Mouse (Mus musculus): ENCODE results near the gene Psmb8. TPM values are rescaled to one million over a fixed set of nuclear protein-coding genes. Genes with fewer than 3 reads are reported as not detected.
A peak's percentile ranks its signal among the peaks of the same experiment; 100 is the strongest.

Gene Psmb8
- polyA plus RNA-seq, 1 experiment from 2014 or later = 15.4 TPM

DNA sequence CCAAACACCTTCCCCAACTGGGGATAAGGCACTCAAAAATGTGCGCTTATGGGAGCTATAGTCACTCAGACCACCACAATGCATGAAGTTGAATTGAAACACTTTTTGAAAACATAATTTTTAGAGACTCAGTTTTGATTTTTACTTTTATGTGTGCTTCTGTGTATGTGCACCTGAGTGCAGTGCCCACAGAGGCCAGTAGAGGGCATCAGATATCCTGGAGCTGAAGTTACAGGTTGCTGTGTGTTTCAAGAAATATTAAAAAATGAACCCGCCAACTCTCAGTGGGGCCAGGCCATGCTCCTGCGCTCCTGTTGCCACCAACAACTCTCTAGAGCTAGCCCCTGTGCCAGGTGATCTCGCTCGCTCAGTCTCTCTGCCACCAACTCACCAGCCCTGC is 25.0 kb upstream of the Psmb8 start:
- no peak for ATAC-seq (ENCODE audit: insufficient read depth, low FRiP score)
- no peak overlapping the region for H3K27ac ChIP-seq (ENCODE audit: low read length)
- WGBS = 95% methylated on average over 5 of the region's 5 CpGs

DNA sequence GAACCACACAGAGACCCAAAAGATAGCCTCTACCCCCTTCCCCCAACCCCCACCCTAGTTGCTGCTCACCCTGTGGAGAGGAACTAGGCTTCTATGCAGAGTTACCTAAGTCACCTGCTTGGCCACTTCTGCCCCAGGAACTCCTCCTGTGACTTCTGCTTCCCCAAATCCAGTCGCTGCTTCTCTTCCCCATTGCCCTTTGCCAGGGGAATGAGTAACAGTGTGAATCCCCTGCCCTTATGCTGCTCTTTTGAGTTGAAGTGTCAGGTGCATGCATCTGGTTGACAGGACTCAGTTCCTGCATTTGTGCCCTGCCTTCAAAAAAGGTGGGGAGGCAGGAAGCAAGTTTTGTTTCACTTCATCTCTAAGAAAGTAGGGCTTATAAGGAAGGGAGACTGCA is 23.4 kb upstream of the Psmb8 start:
- ATAC-seq (ENCODE audit: insufficient read depth, low FRiP score) = no peak
- no peaks in the 10 kb centered on the region for H3K4me1 ChIP-seq (ENCODE audit: control insufficient read depth, insufficient read depth, low read length)
- H3K9me3 ChIP-seq (replicated peaks; ENCODE audit: control insufficient read depth, low read length) = peaks cover 6% of the 10 kb centered on the region; the same call in 1 of the 2 replicates
- H3K4me2 ChIP-seq (ENCODE audit: low read depth, low read length) = no peak overlapping the region
- no peaks in the 10 kb centered on the region for H3K36me3 ChIP-seq (ENCODE audit: control insufficient read depth, insufficient read depth, low read length)
- no peak overlapping the region for H3K4me3 ChIP-seq (replicated peaks; ENCODE audit: low read length)
- H3K27me3 ChIP-seq (ENCODE audit: control insufficient read depth, insufficient read depth, low read length) = no peaks in the 10 kb centered on the region
- H3K9ac ChIP-seq (ENCODE audit: low read length) = no peak overlapping the region
- 58% methylated on average over 1 of the region's 1 CpGs for WGBS
- H3K27ac ChIP-seq (ENCODE audit: low read length) = no peak overlapping the region

More for the DNA sequence above, 25.0 kb upstream of the Psmb8 start:
- H3K9ac ChIP-seq (ENCODE audit: low read length) = no peak overlapping the region
- no peak overlapping the region for H3K4me2 ChIP-seq (ENCODE audit: low read depth, low read length)
- H3K27me3 ChIP-seq (ENCODE audit: control insufficient read depth, insufficient read depth, low read length) = no peaks in the 10 kb centered on the region
- H3K36me3 ChIP-seq (ENCODE audit: control insufficient read depth, insufficient read depth, low read length) = no peaks in the 10 kb centered on the region
- no peak overlapping the region for H3K4me3 ChIP-seq (replicated peaks; ENCODE audit: low read length)
- no peaks in the 10 kb centered on the region for H3K4me1 ChIP-seq (ENCODE audit: control insufficient read depth, insufficient read depth, low read length)
- peaks cover 6% of the 10 kb centered on the region; the same call in 1 of the 2 replicates for H3K9me3 ChIP-seq (replicated peaks; ENCODE audit: control insufficient read depth, low read length)

- ATAC-seq (ENCODE audit: insufficient read depth, low FRiP score) = no peak
- WGBS = 67% methylated on average over 4 of the region's 4 CpGs
Observed at GRCm38 (mm10) chr17:34177179-34177578, 20.3 kb upstream of the Psmb8 start.

GRCm38 (mm10) chr17:34179019-34179418 is 18.5 kb upstream of the Psmb8 start:
- H3K4me1 ChIP-seq (ENCODE audit: control insufficient read depth, insufficient read depth, low read length) = no peaks in the 10 kb centered on the region
- no peak for ATAC-seq (ENCODE audit: insufficient read depth, low FRiP score)
- peaks cover 6% of the 10 kb centered on the region; the same call in 1 of the 2 replicates for H3K9me3 ChIP-seq (replicated peaks; ENCODE audit: control insufficient read depth, low read length)
- WGBS = 49% methylated on average over 6 of the region's 6 CpGs
- H3K36me3 ChIP-seq (ENCODE audit: control insufficient read depth, insufficient read depth, low read length) = no peaks in the 10 kb centered on the region
- H3K4me2 ChIP-seq (ENCODE audit: low read depth, low read length) = no peak overlapping the region
- H3K27ac ChIP-seq (ENCODE audit: low read length) = no peak overlapping the region
- H3K27me3 ChIP-seq (ENCODE audit: control insufficient read depth, insufficient read depth, low read length) = no peaks in the 10 kb centered on the region
- no peak overlapping the region for H3K4me3 ChIP-seq (replicated peaks; ENCODE audit: low read length)
- H3K9ac ChIP-seq (ENCODE audit: low read length) = no peak overlapping the region

More at GRCm38 (mm10) chr17:34177179-34177578, 20.3 kb upstream of the Psmb8 start:
- Histone ChIP-seq H3K36me3 (ENCODE audit: control insufficient read depth, insufficient read depth, low read length) (no peaks in the 10 kb centered on the region), H3K9me3 (replicated peaks; ENCODE audit: control insufficient read depth, low read length) (peaks cover 6% of the 10 kb centered on the region; the same call in 1 of the 2 replicates), H3K27me3 (ENCODE audit: control insufficient read depth, insufficient read depth, low read length) (no peaks in the 10 kb centered on the region), H3K4me2 (ENCODE audit: low read depth, low read length) (no peak overlapping the region), H3K27ac (ENCODE audit: low read length) (no peak overlapping the region), H3K4me1 (ENCODE audit: control insufficient read depth, insufficient read depth, low read length) (no peaks in the 10 kb centered on the region), H3K4me3 (replicated peaks; ENCODE audit: low read length) (no peak overlapping the region), H3K9ac (ENCODE audit: low read length) (no peak overlapping the region)

- 58% methylated on average over 13 of the region's 13 CpGs for WGBS
- H3K4me2 ChIP-seq (ENCODE audit: low read depth, low read length) = no peak overlapping the region
- no peaks in the 10 kb centered on the region for H3K36me3 ChIP-seq (ENCODE audit: control insufficient read depth, insufficient read depth, low read length)
- no peak for ATAC-seq (ENCODE audit: insufficient read depth, low FRiP score)
- no peak overlapping the region for H3K27ac ChIP-seq (ENCODE audit: low read length)
- no peaks in the 10 kb centered on the region for H3K4me1 ChIP-seq (ENCODE audit: control insufficient read depth, insufficient read depth, low read length)
- no peak overlapping the region for H3K4me3 ChIP-seq (replicated peaks; ENCODE audit: low read length)
- no peaks in the 10 kb centered on the region for H3K27me3 ChIP-seq (ENCODE audit: control insufficient read depth, insufficient read depth, low read length)
- H3K9ac ChIP-seq (ENCODE audit: low read length) = no peak overlapping the region
- H3K9me3 ChIP-seq (replicated peaks; ENCODE audit: control insufficient read depth, low read length) = peaks cover 6% of the 10 kb centered on the region; the same call in 1 of the 2 replicates
Observed at GRCm38 (mm10) chr17:34179913-34180859, 17.3 kb upstream of the Psmb8 start.

- Histone ChIP-seq H3K4me1 (ENCODE audit: control insufficient read depth, insufficient read depth, low read length) (peaks cover 8% of the 10 kb centered on the region; the same call in 1 of the 2 replicates), H3K4me3 (replicated peaks; ENCODE audit: low read length) (no peak overlapping the region), H3K27ac (ENCODE audit: low read length) (no peak overlapping the region), H3K9me3 (replicated peaks; ENCODE audit: control insufficient read depth, low read length) (no peaks in the 10 kb centered on the region), H3K36me3 (ENCODE audit: control insufficient read depth, insufficient read depth, low read length) (no peaks in the 10 kb centered on the region), H3K9ac (ENCODE audit: low read length) (no peak overlapping the region), H3K27me3 (ENCODE audit: control insufficient read depth, insufficient read depth, low read length) (peaks cover 9% of the 10 kb centered on the region; the same call in 1 of the 2 replicates), H3K4me2 (ENCODE audit: low read depth, low read length) (no peak overlapping the region)
- WGBS = 69% methylated on average over 15 of the region's 15 CpGs
- no peak for ATAC-seq (ENCODE audit: insufficient read depth, low FRiP score)
Observed at GRCm38 (mm10) chr17:34183564-34184219, 13.8 kb upstream of the Psmb8 start.

DNA sequence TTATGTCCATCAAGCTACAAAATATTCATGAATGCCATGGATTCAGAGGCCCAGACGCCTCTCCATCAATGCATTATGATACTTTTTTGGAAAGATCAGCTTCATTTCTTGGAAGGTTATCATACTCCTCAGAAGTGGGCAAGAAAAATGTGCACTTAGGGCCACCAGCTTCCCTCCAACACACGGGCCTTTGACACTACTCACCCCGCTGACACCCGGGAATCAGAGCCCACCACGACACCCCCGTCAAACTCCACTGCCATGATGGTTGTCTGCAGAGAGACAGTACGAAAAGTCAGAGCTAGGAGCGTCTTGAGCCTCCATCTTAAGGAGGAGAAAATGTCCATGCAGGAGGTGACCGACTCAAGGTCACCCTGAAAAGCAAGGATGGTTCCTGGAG is 12.0 kb upstream of the Psmb8 start:
- no peak overlapping the region for H3K4me3 ChIP-seq (replicated peaks; ENCODE audit: low read length)
- no peak overlapping the region for H3K9ac ChIP-seq (ENCODE audit: low read length)
- H3K4me1 ChIP-seq (ENCODE audit: control insufficient read depth, insufficient read depth, low read length) = peaks cover 8% of the 10 kb centered on the region; the same call in 1 of the 2 replicates
- H3K27me3 ChIP-seq (ENCODE audit: control insufficient read depth, insufficient read depth, low read length) = peaks cover 9% of the 10 kb centered on the region; the same call in 1 of the 2 replicates
- no peak for ATAC-seq (ENCODE audit: insufficient read depth, low FRiP score)
- no peak overlapping the region for H3K4me2 ChIP-seq (ENCODE audit: low read depth, low read length)
- no peak overlapping the region for H3K27ac ChIP-seq (ENCODE audit: low read length)
- 90% methylated on average over 9 of the region's 9 CpGs for WGBS
- H3K36me3 ChIP-seq (ENCODE audit: control insufficient read depth, insufficient read depth, low read length) = no peaks in the 10 kb centered on the region
- H3K9me3 ChIP-seq (replicated peaks; ENCODE audit: control insufficient read depth, low read length) = no peaks in the 10 kb centered on the region

GRCm38 (mm10) chr17:34186885-34187260 is 10.6 kb upstream of the Psmb8 start:
- peak overlapping the region; percentile 81 for H3K9ac ChIP-seq (ENCODE audit: low read length)
- ATAC-seq (ENCODE audit: insufficient read depth, low FRiP score) = no peak; the same call in 1 of the 2 replicates
- 5% methylated on average over 14 of the region's 14 CpGs for WGBS
- peaks cover 17% of the 10 kb centered on the region for H3K27me3 ChIP-seq (ENCODE audit: control insufficient read depth, insufficient read depth, low read length)
- no peak overlapping the region; the same call in 1 of the 2 replicates for H3K27ac ChIP-seq (ENCODE audit: low read length)
- peak overlapping the region; percentile 99 for H3K4me2 ChIP-seq (ENCODE audit: low read depth, low read length)
- peak overlapping the region; percentile 56 for H3K4me3 ChIP-seq (replicated peaks; ENCODE audit: low read length)
- peaks cover 8% of the 10 kb centered on the region; the same call in 1 of the 2 replicates for H3K4me1 ChIP-seq (ENCODE audit: control insufficient read depth, insufficient read depth, low read length)
- H3K9me3 ChIP-seq (replicated peaks; ENCODE audit: control insufficient read depth, low read length) = no peaks in the 10 kb centered on the region
- no peaks in the 10 kb centered on the region for H3K36me3 ChIP-seq (ENCODE audit: control insufficient read depth, insufficient read depth, low read length)
